Mouse (Mus musculus) testis, adult 2 months (tissue): ENCODE data around the gene Olfr1395. TPM values are rescaled to one million over a fixed set of nuclear protein-coding genes. Genes with fewer than 3 reads are reported as not detected.
"Not testable (repeated sequence)": the region's sequence is repeated elsewhere in the genome, so short reads cannot be mapped to it uniquely, and the experiment has no call there.

Source experiments
- H3K27ac ChIP-seq: fragments of 200-500 bp; 2 replicates; pipeline ENCODE4 v1.5.1; 2012; ENCODE audit warnings: low read depth, low read length; ENCODE audit not compliant: control insufficient read depth, insufficient read depth
- H3K27me3 ChIP-seq: fragments of 200-500 bp; 2 replicates; pipeline ENCODE4 v1.6.1; 2012; ENCODE audit warnings: mild to moderate bottlenecking, low read length, moderate library complexity; ENCODE audit not compliant: control insufficient read depth, insufficient read depth
- H3K36me3 ChIP-seq: fragments of 200-500 bp; 2 replicates; pipeline ENCODE4 v1.6.1; 2012; ENCODE audit warnings: mild to moderate bottlenecking, low read length; ENCODE audit not compliant: control insufficient read depth, insufficient read depth
- H3K4me1 ChIP-seq: fragments of 200-500 bp; 2 replicates; pipeline ENCODE4 v1.6.1; 2012; ENCODE audit warnings: low read length; ENCODE audit not compliant: control insufficient read depth, insufficient read depth
- H3K4me3 ChIP-seq: fragments of 200-500 bp; 2 replicates; pipeline ENCODE4 v1.5.1; 2012; ENCODE audit warnings: low read depth, mild to moderate bottlenecking, low read length, moderate library complexity, mixed read lengths; ENCODE audit not compliant: control insufficient read depth
- CTCF ChIP-seq: fragments of 200-500 bp; IDR thresholded peaks from 2 replicates; pipeline ENCODE4 v1.5.1; 2012; ENCODE audit warnings: low read depth, mild to moderate bottlenecking, inconsistent platforms, low read length, moderate library complexity; ENCODE audit not compliant: control insufficient read depth, insufficient read depth, insufficient replicate concordance
- POLR2A ChIP-seq: fragments of 200-500 bp; IDR thresholded peaks from 2 replicates; pipeline ENCODE4 v1.6.1; 2012; ENCODE audit warnings: low read depth, mild to moderate bottlenecking, inconsistent platforms, low read length, moderate library complexity; ENCODE audit not compliant: control insufficient read depth
- polyA plus RNA-seq: library from polyadenylated mRNA; depleted of rRNA; stranded (reverse); fragments of >200 nt; gene quantifications from 2 replicates; pipeline ENCODE4 v1.2.3, GENCODE M21; 2012

Olfr1395 gene
- polyA plus RNA-seq, 1 experiment, result not detected

DNA sequence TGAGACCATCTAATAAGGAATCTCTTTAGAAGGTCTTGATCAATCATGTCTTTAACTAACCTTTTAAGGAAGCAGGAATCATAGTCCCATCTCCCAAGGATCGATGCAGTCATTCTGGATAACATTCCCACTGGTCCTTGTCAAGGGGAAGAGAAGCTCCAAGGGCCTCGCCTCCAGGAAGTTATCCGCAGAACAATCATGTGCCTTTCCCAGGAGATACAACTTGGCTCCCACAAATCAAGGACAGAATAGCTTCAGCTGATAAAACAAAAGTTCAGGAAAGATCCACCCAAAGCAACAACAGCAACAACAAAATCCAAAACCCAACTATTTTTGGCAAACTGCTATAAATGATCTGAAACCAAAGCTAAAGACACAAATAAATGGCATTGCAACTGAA is 22.4 kb upstream of the Olfr1395 start:
- H3K4me3 ChIP-seq, result no peak overlapping the region
- no peaks in the 10 kb centered on the region for H3K36me3 ChIP-seq
- H3K27me3 ChIP-seq, result no peaks in the 10 kb centered on the region
- TF ChIP-seq POLR2A (no peak), CTCF (no peak)
- H3K27ac ChIP-seq, result no peak overlapping the region
- H3K4me1 ChIP-seq, result no peaks in the 10 kb centered on the region

DNA sequence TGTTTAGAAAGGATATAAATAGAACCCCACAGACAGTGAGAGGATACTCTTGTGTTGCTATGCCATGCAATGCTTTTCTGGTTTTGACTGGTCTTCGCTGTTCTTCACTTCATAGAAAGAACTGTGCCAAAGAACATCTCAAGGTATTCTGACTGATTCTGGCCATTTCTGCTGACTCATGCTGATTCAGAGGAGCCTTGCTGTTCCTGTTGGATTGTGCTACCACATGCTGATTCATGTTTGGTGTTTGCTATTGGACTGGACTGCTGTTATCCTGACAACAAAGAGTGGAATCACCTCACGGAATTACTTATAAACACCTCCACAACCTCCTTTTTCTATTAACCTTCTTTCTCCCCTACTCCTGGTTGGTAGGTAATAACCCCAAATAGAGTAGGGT is 17.9 kb upstream of the Olfr1395 start:
- Histone ChIP-seq H3K4me3 (no peak overlapping the region), H3K36me3 (no peaks in the 10 kb centered on the region), H3K4me1 (no peaks in the 10 kb centered on the region), H3K27me3 (no peaks in the 10 kb centered on the region), H3K27ac (no peak overlapping the region)
- TF ChIP-seq CTCF (no peak), POLR2A (no peak)

DNA sequence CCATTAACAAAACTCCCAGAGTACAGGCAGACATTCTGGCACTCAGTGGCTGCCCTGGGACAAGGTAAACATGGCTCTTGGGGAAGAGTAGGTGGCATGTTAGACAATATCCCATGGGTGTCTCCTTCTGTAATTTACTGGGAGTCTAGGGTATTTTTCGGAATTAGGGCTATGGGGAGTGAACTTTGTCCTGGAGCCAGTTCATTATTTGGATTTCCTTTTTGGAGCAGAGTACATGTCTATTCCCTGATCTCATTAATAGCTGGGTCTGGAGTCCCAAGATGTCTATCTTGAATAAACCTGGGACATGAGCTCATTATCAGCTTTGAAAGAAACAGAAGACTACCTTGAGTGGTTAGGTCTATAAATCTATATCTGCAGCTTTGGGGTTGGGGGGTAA is 12.0 kb downstream of the Olfr1395 start, which contains the start of gene Olfr1394:
Olfr1394 (plus strand) TSS at position 301 of the 400 bp plus-strand sequence.
- Histone ChIP-seq H3K36me3 (no peaks in the 10 kb centered on the region), H3K27ac (no peak within 1 kb of the TSS), H3K4me3 (no peak within 1 kb of the TSS), H3K4me1 (no peaks in the 10 kb centered on the region), H3K27me3 (no peaks in the 10 kb centered on the region)
- TF ChIP-seq CTCF (no peak), POLR2A (no peak)

DNA sequence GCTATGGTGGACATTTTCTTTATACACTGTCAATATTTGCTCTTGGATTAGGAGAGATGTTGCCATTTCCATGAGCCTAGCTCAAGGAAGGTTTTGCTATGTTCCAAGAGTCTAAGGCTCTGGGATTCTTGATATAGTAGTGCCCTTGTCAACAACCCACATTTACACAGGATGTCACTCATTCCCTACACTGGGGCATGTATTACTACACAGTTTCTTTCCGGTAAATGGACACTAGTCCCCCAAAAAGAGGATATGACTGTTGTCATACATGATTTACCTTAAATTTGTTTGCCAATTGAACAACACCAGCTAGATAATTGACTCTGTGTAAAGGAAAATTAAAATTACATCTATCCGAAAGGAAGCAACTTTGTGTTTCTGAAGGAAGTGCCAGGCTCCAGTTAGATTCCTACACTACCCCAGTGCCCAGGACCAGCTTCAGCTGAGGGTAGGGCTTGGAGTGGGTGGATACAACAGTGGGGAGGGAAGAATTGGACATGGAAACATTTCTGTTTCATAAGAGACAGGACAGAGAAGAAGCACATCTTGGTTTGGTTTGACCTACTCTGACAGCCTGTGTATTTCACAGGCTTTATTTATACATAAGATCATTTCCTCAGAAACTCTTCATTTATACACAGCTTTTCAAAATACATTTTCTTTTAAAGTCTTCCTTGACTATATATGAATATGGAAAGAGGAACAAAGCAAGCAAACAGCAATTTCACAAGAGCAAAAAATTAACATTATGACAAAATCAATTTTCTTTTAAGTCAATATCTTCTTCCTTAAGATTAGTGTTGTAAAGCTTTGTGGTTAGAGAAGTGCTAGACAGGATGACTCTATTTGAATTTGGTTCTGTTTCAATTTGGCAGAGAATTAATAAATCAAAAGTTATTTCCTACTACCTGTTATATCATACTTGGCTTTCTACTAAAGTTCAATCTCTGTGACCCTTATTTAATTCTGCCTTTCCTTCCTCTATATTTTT is 15.0 kb downstream of the Olfr1395 start:
- Histone ChIP-seq H3K4me1 (no peaks in the 10 kb centered on the region), H3K27ac (no peak overlapping the region), H3K27me3 (no peaks in the 10 kb centered on the region), H3K4me3 (no peak overlapping the region), H3K36me3 (no peaks in the 10 kb centered on the region)
- TF ChIP-seq CTCF (no peak), POLR2A (no peak)

DNA sequence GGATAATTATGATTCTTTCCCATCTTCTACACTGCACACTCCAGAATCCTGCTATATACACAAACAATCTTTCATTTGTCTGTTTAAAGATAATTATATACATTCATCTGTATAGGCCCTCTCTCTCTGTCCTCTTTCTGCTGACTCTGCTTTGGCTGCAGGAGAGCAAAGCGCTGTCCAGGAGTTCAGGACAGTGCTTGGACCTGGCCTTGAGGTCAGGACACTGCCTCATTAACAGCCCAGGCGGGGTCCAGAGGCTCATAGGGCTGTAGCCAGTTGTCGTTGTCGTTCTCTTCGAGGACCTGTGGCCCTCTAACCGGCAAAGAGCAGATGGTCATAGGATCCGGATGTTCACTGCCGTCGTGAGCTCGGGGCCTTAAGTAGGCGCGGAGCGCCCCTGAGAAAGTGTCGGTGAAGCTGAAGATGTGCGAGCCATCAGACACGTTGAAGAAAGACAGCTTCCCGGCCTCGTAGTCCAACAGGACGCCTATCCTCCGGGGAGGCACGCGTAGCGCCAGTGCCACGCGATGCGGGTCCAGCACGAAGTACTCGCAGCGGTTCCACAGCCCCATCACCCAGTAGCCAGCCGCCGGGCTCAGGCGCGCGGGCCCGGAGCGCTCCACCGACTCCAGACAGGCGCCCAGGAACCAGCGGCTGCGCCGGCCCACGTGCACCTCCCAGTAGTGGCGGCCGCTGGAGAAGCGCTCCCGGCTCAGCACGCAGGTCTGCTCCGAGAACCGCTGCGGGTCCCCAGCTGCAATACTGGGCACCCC is 27.0 kb downstream of the Olfr1395 start:
- H3K36me3 ChIP-seq, result no peaks in the 10 kb centered on the region
- peak overlapping the region; percentile 56 for H3K4me3 ChIP-seq
- no peaks in the 10 kb centered on the region for H3K27me3 ChIP-seq
- TF ChIP-seq POLR2A (no peak), CTCF (no peak)
- no peak overlapping the region for H3K27ac ChIP-seq
- peaks cover 8% of the 10 kb centered on the region for H3K4me1 ChIP-seq

DNA sequence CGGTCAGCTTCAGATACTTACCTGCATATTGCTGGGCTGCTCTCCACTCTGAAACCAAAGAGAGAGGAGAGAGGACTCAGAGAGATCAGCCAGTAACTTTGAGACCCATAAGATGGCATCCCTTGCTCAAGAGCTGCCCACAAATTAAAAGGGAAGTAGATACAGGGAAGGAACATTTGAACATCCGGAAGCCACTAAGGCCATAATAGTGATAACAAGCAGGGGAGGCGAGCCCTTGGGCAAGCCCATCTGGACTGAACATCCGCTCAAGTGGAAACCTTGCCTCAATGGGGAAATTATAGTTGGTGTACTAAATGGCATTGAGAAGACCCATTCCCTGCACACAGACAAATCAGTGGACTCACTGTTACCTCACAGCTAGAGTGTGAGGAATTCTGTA is 28.5 kb downstream of the Olfr1395 start:
- Histone ChIP-seq H3K27me3 (no peaks in the 10 kb centered on the region), H3K4me1 (peaks cover 8% of the 10 kb centered on the region), H3K27ac (no peak overlapping the region)

DNA sequence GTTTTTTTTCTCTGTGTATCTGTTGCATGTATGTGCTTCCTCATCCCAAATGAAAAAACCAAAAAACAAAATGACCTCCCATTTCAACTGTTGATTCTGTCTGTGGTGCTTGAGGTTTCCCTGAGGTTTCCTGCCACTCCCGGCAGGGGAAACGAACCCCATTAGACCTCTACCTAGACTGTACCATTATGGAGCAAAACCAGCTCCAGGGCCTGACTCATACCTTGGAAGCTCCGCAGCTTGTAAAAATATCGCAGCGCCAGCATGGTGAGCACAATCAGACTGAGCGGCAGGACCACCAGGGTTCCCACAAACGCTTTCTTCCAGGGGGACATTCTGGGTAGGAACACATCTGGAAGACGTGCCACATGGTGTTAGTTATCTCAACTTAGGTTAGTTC is 33.3 kb downstream of the Olfr1395 start:
- Histone ChIP-seq H3K27me3 (no peaks in the 10 kb centered on the region; the same call in 1 of the 2 replicates), H3K4me1 (peaks cover 1% of the 10 kb centered on the region; the same call in 1 of the 2 replicates), H3K27ac (no peak overlapping the region), H3K36me3 (no peaks in the 10 kb centered on the region), H3K4me3 (no peak overlapping the region)
- TF ChIP-seq POLR2A, result no peak
- TF ChIP-seq CTCF, result no peak

More for the DNA sequence above, 28.5 kb downstream of the Olfr1395 start:
- H3K4me3 ChIP-seq, result no peak overlapping the region
- no peaks in the 10 kb centered on the region for H3K36me3 ChIP-seq
- no peak for TF ChIP-seq CTCF
- TF ChIP-seq POLR2A, result no peak

DNA sequence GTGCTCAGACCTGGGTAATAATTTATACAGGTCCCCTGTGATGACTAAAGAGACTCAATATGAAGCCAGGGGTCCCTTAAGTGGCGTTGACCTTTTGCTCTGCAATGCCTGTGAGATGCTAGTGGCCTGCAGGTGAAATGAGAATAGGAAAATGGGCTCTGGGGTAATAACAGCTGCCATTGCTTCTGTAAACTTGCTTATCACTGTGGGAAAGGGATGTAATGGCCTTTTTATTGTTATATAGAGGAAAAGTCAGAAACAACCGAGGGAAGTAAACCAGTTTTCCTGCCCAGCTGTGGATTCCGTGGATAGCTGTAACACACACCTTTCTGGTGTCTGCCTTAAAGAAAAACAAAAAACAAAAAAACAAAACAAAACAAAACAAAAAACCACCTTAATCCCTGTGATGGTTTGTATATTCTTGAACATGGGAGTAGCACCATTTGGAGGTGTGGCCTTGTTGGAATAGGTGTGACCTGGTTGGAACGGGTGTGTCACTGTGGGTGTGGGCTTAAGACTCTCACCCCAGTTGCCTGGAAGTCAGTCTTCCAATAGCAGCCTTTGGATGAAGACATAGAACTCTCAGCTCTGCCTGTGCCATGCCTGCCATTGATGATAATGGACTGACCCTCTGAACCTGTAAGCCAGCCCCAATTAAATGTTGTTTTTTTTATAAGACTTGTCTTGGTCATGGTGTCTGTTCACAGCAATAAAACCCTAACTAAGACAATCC is 34.1 kb downstream of the Olfr1395 start:
- H3K27ac ChIP-seq, H3K4me3 ChIP-seq, H3K36me3 ChIP-seq, H3K27me3 ChIP-seq, H3K4me1 ChIP-seq: not testable (repeated sequence)
